Mouse (Mus musculus): ENCODE measurements around the gene Hemgn.

- TF ChIP-seq POLR2A (IDR thresholded peaks at IDR 0.05; ENCODE audit: borderline replicate concordance, control insufficient read depth, low read depth, low read length) (no peak), CTCF (IDR thresholded peaks at IDR 0.05; ENCODE audit: control insufficient read depth, insufficient read depth, low read length) (no peak)
These were observed 5.5 kb upstream of the Hemgn start for GRCm38 (mm10) chr4:46418851-46419250.

Measured in bone marrow, adult 2 months (tissue).